Mouse (Mus musculus): Measurements from ENCODE around the gene Btrc. TPM values are rescaled to one million over a fixed set of nuclear protein-coding genes. Genes with fewer than 3 reads are reported as not detected.
"Not testable (repeated sequence)": the region's sequence is repeated elsewhere in the genome, so short reads cannot be mapped to it uniquely, and the experiment has no call there.

Gene Btrc
- total and polyA plus RNA-seq, 2 experiments from 2014 or later = 21.9 to 28.5 TPM

DNA sequence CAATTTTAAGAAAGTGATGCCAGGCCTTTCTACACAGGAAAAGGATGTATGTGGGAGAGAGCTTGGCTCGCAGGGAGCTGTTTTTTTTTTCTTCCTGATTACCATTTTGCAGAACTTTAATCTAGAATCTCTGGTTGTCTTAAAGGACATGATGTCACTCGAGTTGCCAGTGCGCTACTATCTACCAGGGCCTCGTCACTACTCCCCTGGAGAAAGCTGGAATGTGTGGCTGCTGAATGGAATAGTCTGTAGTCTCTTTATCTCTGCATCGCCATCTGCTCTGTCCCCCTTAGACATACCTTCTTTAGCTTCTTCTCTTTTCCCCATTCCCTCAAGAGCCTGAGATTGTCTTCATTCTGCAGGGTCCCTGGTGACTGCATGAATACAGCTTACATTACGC lies 7.9 kb upstream of the Btrc start:
- ATAC-seq (ENCODE audit: insufficient read depth, low read depth) = no peak

DNA sequence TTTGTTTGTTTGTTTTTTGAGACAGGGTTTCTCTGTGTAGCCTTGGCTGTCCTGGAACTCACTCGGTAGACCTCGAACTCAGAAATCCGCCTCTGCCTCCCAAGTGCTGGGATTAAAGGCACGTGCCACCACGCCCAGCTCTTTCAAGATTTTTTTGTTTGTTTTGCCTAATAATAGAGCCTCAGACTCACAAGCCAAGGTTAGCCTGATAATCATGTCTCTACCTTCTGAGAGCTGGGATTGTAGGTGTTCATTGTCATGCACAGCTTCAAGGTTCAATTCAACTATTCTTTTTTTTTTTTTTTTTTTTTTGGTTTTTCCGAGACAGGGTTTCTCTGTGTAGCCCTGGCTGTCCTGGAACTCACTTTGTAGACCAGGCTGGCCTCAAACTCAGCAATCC lies 6.7 kb upstream of the Btrc start:
- H3K4me2 ChIP-seq (ENCODE audit: low read depth, low read length); H3K9ac ChIP-seq (replicated peaks; ENCODE audit: low read depth, low read length); DNase-seq (ENCODE audit: low spot score); H3K4me1 ChIP-seq (ENCODE audit: control insufficient read depth, insufficient read depth); H3K36me3 ChIP-seq (replicated peaks; ENCODE audit: control insufficient read depth, insufficient read depth, low read length); H3K4me3 ChIP-seq (ENCODE audit: low read depth, low read length); H3K9me3 ChIP-seq (replicated peaks; ENCODE audit: control insufficient read depth, low read length); ATAC-seq (ENCODE audit: insufficient read depth, low read depth); H3K27ac ChIP-seq (ENCODE audit: low read depth); H3K27me3 ChIP-seq (ENCODE audit: control insufficient read depth, insufficient read depth, low read length): not testable (repeated sequence)
- 71% methylated on average over 6 of the region's 6 CpGs for WGBS

More for the DNA sequence above, 7.9 kb upstream of the Btrc start:
- TF ChIP-seq EP300 (IDR thresholded peaks at IDR 0.05; ENCODE audit: low read depth) (no peak), CTCF (IDR thresholded peaks at IDR 0.05; ENCODE audit: low read depth) (no peak)
- Histone ChIP-seq H3K27me3 (ENCODE audit: control insufficient read depth, insufficient read depth, low read length) (no peaks in the 10 kb centered on the region), H3K4me2 (ENCODE audit: low read depth, low read length) (no peak overlapping the region), H3K36me3 (replicated peaks; ENCODE audit: control insufficient read depth, insufficient read depth, low read length) (no peaks in the 10 kb centered on the region), H3K9ac (replicated peaks; ENCODE audit: low read depth, low read length) (no peak overlapping the region), H3K27ac (ENCODE audit: low read depth) (no peak overlapping the region), H3K4me1 (ENCODE audit: control insufficient read depth, insufficient read depth) (no peaks in the 10 kb centered on the region), H3K4me3 (ENCODE audit: low read depth, low read length) (no peak overlapping the region), H3K9me3 (replicated peaks; ENCODE audit: control insufficient read depth, low read length) (no peaks in the 10 kb centered on the region)
- no peak for DNase-seq (ENCODE audit: low spot score)
- WGBS = 40% methylated on average over 6 of the region's 6 CpGs

DNA sequence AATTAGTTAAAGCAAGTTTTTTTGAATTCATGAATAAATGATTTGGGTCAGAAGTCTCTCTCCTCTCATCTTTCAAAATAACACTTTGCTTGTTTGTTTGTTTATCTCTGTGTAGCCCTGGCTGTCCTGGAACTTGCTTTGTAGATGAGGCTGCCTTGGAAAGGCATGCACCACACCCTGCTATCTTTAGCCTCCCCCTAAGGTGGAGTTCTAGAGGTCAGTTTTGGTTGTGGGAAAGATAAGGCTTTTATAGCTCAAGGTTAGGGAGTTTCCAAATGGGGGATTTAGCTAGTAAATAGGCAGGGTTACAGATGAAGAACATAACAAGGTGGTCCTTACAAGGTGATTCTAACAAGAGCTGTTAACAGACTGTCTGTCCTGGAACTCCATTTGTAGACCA lies 3.0 kb upstream of the Btrc start:
- DNase-seq (ENCODE audit: low spot score) (no peak), ATAC-seq (ENCODE audit: insufficient read depth, low read depth) (no peak)
- Histone ChIP-seq H3K4me1 (ENCODE audit: control insufficient read depth, insufficient read depth) (peaks cover 8% of the 10 kb centered on the region), H3K27me3 (ENCODE audit: control insufficient read depth, insufficient read depth, low read length) (no peaks in the 10 kb centered on the region), H3K9ac (replicated peaks; ENCODE audit: low read depth, low read length) (no peak overlapping the region), H3K4me2 (ENCODE audit: low read depth, low read length) (no peak overlapping the region), H3K36me3 (replicated peaks; ENCODE audit: control insufficient read depth, insufficient read depth, low read length) (no peaks in the 10 kb centered on the region), H3K4me3 (ENCODE audit: low read depth, low read length) (no peak overlapping the region), H3K27ac (ENCODE audit: low read depth) (no peak overlapping the region), H3K9me3 (replicated peaks; ENCODE audit: control insufficient read depth, low read length) (no peaks in the 10 kb centered on the region)
- TF ChIP-seq CTCF (IDR thresholded peaks at IDR 0.05; ENCODE audit: low read depth) = no peak
- no peak for TF ChIP-seq EP300 (IDR thresholded peaks at IDR 0.05; ENCODE audit: low read depth)

DNA sequence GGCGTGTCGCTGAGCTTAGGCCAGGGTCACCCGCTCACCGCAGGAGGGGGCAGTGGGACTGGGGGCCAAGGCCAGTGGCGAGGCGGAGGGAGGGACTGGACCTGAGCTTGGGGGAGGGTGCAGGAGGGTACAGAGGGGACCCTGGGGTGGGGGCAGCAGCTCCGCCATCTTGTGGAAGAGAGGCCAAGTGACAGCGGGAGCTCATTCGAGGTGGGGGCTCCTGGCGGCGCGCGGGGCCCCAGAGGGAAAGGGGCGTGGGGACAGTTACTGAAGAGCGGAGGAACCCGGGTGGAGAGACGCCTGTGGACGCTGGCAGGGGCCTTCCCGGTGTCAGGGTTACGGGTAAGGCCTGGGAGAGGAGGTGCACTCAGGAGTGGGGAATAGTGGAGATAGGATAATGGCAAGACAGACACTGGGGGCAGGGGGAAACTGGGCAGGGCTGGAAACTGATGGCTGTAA lies 428 bp downstream of the Btrc start:
- H3K27me3 ChIP-seq (ENCODE audit: control insufficient read depth, insufficient read depth, low read length) = no peaks in the 10 kb centered on the region
- H3K9ac ChIP-seq (replicated peaks; ENCODE audit: low read depth, low read length) = peak overlapping the region; percentile 79
- no peaks in the 10 kb centered on the region for H3K9me3 ChIP-seq (replicated peaks; ENCODE audit: control insufficient read depth, low read length)
- ATAC-seq (ENCODE audit: insufficient read depth, low read depth) (peak; percentile 67), DNase-seq (ENCODE audit: low spot score) (peak; percentile 63)
- under 1% methylated on average over 20 of the region's 20 CpGs for WGBS
- H3K36me3 ChIP-seq (replicated peaks; ENCODE audit: control insufficient read depth, insufficient read depth, low read length) = no peaks in the 10 kb centered on the region; the same call in 1 of the 2 replicates
- H3K4me1 ChIP-seq (ENCODE audit: control insufficient read depth, insufficient read depth) = peaks cover 8% of the 10 kb centered on the region
- TF ChIP-seq CTCF (IDR thresholded peaks at IDR 0.05; ENCODE audit: low read depth) = no peak; the same call in 1 of the 2 replicates
- TF ChIP-seq EP300 (IDR thresholded peaks at IDR 0.05; ENCODE audit: low read depth) = no peak
- peak overlapping the region; percentile 72 for H3K27ac ChIP-seq (ENCODE audit: low read depth)
- peak overlapping the region; percentile 70 for H3K4me3 ChIP-seq (ENCODE audit: low read depth, low read length)
- H3K4me2 ChIP-seq (ENCODE audit: low read depth, low read length) = peak overlapping the region; percentile 76

DNA sequence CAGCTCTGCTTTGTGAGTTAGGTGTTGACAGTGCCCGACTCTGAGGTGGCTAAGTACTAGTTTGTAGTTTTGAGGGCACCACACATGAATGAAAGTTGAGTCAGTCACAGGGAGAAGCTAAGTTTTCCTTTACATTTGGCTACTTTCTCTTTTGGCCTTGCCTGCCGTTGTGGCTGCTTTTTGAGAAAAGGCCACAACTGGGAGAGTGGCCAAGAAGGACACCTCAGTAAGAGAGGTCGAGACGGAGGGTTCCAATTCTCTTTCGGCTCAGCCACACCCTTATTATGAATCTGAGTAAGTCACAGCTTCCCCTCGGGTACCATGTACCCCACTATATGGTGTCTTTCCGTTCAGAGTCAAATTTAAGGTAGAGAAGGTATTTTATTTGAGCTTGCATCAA lies 3.1 kb downstream of the Btrc start:
- no peak overlapping the region for H3K27ac ChIP-seq (ENCODE audit: low read depth)
- DNase-seq (ENCODE audit: low spot score) (no peak), ATAC-seq (ENCODE audit: insufficient read depth, low read depth) (no peak)
- H3K9ac ChIP-seq (replicated peaks; ENCODE audit: low read depth, low read length) = no peak overlapping the region
- 58% methylated on average over 7 of the region's 7 CpGs for WGBS
- H3K4me3 ChIP-seq (ENCODE audit: low read depth, low read length) = no peak overlapping the region
- H3K27me3 ChIP-seq (ENCODE audit: control insufficient read depth, insufficient read depth, low read length) = no peaks in the 10 kb centered on the region
- H3K4me2 ChIP-seq (ENCODE audit: low read depth, low read length) = no peak overlapping the region
- H3K36me3 ChIP-seq (replicated peaks; ENCODE audit: control insufficient read depth, insufficient read depth, low read length) = no peaks in the 10 kb centered on the region; the same call in 1 of the 2 replicates
- TF ChIP-seq EP300 (IDR thresholded peaks at IDR 0.05; ENCODE audit: low read depth) (no peak), CTCF (IDR thresholded peaks at IDR 0.05; ENCODE audit: low read depth) (no peak)
- peaks cover 8% of the 10 kb centered on the region for H3K4me1 ChIP-seq (ENCODE audit: control insufficient read depth, insufficient read depth)
- no peaks in the 10 kb centered on the region for H3K9me3 ChIP-seq (replicated peaks; ENCODE audit: control insufficient read depth, low read length)

DNA sequence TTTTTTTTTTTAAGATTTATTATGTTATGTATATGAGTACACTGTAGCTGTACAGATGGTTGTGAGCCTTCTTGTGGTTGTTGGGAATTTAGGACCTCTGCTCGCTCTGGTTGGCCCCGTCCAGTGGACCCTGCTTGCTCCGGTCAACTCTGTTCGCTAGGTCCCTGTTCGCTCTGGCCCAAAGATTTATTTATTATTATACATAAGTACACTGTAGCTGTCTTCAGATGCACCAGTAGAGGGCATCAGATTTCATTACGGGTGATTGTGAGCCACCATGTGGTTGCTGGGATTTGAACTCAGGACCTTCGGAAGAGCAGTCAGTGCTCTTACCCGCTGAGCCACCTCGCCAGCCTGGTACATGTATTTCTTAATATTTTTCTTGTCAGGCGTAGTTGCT lies 21.3 kb downstream of the Btrc start:
- DNase-seq (ENCODE audit: low spot score); H3K27me3 ChIP-seq (ENCODE audit: control insufficient read depth, insufficient read depth, low read length); H3K4me2 ChIP-seq (ENCODE audit: low read depth, low read length); H3K9ac ChIP-seq (replicated peaks; ENCODE audit: low read depth, low read length); H3K9me3 ChIP-seq (replicated peaks; ENCODE audit: control insufficient read depth, low read length); H3K27ac ChIP-seq (ENCODE audit: low read depth); ATAC-seq (ENCODE audit: insufficient read depth, low read depth); H3K4me1 ChIP-seq (ENCODE audit: control insufficient read depth, insufficient read depth); H3K36me3 ChIP-seq (replicated peaks; ENCODE audit: control insufficient read depth, insufficient read depth, low read length); H3K4me3 ChIP-seq (ENCODE audit: low read depth, low read length): not testable (repeated sequence)
- 96% methylated on average over 10 of the region's 10 CpGs for WGBS
